Mouse (Mus musculus): ENCODE measurements around the gene Onecut1.

Onecut1 gene

DNA sequence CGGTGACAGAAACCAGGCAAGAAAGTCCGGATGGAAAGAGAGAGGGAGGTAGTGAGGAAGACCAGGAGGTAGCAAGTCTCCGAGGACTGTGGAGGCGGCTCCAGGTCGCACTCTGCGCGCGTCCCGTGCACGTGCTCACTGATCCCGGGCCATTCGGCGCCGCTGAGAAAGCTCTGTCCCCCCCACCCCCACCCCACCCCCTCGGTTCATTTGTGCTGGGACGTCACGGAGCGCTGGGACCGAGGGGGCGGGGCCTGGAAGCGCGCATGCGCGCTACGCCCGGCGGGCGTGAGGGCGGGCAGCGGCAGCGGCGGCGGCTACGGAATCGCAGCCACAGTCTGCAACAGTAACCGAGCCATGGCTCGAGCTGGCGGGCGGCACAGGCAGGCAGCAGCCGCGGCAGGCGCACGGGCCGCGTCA is at the start of gene Onecut1:
Gene Onecut1 (plus strand): TSS at position 361 of the 420 bp plus-strand sequence.
- DNase-seq: no peak

DNA sequence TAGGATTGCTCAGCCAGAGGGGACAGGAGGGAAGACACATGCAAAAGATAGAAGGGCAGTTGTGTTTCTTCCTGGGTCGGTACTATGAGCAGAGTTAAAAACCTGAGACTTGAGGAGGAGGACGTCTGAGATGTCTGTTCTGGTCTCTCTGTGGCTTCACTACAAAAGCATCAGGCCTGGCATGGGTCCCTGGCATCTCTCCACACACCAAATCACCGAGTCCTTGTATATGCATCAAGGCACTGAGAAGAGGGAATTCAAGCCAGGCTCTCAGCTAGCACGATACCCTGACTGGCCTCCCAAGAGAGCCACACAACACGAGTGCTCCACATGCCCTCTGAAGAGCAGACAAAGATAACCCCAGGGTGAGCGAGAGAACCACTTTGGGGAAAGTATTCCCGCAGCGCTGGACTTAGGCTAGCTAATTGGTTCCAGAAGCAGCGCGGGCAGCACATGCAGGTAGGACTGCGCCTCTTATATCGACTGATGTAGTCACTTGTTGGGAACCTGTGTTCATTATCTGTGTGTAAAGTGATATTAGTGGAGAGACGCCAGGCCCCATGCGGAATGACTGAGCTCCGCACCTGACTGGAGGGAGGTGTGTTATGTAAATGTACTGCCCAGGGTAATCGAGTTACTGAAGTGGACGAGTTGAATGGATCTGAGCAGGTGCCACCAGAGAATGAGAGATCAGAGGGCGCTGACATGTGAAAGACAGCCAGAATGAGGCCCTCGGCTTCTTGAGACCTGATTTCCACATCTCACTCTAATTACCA is 41.8 kb upstream of the Onecut1 start:
- DNase-seq: no peak

DNA sequence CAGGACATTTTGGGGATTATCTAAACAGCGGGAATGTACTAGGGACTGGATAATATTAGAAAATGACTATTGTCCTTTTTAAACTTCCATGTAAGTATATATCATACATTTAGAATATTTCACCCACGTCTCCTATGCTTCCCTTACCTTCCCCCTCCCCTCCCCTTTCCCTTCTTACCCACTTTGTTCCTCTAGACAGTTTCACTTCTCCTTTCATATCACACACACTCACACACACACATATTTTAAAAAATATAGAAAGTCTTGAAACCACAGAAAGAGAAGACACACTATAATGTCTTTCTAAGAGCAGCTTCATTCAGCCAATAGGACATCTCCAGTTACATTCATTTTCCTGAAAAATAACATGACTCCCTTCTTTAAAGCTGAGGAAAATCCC is 36.6 kb upstream of the Onecut1 start:
- no peak for DNase-seq

DNA sequence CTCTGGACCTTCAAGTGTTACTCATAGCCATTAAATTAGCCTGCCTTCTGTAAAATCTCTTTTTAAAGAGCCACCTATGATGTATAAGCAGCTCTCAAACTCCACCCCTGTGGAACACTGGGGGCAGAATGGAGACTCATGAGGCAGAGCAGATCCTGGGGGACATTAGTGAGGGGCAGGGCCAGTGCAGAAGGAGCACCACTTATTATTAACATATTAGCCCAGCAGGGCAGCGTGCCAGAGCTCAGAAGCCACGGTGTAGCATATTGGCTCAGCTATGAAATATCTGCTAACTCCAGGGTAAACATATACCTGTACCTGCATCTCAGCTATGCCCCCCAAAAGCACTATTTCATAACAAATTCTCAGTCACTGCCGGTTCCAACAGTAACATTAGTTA is 32.5 kb upstream of the Onecut1 start:
- DNase-seq: no peak

DNA sequence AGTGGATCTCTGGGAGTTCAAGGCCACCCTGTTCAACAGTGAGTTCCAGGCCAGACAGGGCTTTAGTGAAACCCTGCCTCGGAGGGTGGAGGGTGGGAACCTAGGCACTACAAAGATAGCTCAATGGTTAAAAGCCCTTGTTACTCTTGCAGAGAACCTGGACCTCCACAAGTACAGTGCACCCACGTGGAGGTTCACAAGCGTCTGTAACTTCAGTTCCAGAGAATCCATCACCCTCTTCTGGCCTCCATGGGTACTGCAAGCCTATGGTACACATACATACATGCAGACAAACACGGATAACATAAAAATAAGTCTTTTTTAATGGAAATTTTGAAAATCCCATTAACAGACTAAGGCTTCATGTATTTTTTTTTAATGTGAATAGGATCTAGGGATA is 18.8 kb upstream of the Onecut1 start:
- DNase-seq: no peak

DNA sequence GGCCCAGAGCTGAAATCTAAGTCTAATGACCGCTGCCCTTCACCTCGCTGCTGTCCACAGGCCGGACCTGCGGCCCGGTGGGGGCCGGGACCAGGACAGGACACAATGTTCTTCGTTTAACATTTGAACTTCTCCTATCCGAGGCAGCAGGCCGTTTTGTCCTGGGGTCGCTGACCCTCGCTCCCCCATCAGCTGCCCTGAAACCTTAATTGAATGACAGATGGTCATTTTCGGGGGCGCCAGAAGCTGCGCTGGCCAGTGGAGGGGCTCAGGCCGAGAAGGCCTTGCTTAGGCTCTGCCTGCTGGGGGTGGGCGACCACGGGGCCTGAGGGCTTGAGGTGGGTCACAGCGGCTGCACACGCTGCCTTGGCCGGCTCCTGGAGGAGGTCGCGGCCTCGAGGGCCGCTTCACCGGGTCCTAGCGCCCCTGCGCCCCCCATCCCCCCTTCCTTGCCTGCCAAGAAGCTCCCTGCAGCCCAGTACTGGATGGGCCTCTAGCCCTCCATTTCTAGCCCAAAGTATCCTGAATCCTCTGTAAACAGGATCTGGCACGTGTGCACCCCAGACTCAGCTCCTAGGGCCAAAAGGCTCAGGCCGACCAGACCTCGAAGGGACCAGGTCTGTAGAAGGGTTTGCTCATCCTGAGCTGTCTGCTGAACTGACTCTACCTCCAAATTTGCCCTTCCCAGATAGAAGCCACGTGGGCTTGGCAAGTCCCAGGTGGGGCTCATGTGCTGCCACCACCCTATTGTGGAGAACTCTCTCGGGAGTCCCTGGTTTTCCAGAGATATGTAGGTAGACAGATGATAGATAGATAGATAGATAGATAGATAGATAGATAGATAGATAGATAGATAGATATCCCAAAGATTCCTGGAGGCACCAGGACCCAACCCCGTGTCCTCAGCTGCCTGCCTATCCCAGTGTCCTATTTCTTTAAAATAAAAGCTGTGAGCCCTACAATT is 14.6 kb upstream of the Onecut1 start:
- DNase-seq: no peak

DNA sequence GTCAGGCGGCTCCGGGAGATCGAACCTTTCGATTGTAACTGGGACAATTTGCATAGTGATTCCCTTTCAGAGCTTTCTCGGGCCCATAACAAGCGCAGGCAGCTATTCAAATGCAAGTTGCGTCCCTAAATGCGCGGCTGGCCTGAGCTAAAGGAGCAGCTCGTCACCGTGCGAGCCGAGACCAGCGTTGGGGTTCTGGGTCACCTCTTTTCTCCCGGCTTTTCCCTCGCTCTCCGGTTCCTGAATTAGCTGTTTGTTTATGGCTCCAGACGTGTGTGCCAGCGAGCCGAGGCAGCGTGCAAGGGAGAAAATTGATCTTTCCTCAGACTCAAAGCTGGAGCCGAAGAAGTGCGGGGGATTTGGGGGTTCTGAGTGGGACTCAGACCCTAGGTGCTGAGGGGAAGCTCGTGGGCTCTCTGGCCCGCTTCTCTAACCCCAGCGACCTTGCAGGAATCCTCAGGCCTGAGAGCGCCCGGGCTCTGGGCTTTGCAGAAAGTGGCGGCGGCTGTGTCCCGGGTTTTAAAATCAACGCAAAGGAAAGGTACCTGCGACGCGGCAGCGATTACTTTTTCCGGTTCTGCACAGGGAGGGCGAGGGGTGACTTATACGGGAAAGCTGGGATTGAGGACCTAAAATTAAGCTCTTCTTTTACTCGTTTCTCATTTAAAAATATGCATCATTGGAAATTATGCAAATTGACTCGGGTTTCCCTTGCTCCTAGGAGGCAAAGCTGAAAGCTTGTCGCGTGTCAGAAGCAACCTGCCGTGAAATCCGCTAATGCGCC is 13.1 kb upstream of the Onecut1 start:
- DNase-seq: no peak

DNA sequence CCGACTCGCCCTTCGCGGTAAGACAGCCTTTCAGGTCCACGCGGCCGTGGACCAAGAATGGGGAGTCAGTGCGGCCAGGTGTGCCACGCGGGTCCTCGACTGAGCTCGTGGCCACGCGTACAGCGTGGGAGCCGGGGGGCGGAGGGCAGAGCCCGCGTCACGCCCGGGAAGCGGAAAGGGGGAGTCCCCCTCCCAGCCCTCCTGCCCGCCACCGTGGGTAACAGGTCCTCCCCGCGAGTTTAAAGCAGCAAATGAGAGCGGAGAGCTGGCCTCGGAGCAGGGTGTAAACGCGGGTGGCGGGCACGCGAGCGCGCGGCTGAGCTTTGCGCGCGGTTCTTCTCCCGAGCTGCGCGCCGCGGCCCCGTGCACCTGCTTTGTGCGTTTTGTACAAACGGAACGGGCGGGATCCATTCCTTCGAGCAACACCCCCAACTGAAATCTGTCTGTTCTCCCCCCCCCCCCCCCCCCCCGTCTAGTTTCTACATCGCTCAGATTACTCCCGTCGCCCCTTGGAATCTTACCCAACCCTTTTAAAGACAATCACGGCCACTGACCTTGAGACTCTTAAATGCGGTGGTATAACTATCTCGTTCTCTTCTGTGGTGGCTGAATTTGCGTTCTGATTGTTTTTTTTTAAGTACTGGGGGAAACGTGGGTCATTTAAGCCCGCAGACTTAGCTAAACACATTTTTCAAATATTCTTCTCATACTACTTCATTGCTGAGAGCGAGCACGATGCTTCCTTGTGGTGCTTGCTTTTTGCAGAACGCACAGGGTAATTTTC is 12.3 kb upstream of the Onecut1 start:
- no peak for DNase-seq

DNA sequence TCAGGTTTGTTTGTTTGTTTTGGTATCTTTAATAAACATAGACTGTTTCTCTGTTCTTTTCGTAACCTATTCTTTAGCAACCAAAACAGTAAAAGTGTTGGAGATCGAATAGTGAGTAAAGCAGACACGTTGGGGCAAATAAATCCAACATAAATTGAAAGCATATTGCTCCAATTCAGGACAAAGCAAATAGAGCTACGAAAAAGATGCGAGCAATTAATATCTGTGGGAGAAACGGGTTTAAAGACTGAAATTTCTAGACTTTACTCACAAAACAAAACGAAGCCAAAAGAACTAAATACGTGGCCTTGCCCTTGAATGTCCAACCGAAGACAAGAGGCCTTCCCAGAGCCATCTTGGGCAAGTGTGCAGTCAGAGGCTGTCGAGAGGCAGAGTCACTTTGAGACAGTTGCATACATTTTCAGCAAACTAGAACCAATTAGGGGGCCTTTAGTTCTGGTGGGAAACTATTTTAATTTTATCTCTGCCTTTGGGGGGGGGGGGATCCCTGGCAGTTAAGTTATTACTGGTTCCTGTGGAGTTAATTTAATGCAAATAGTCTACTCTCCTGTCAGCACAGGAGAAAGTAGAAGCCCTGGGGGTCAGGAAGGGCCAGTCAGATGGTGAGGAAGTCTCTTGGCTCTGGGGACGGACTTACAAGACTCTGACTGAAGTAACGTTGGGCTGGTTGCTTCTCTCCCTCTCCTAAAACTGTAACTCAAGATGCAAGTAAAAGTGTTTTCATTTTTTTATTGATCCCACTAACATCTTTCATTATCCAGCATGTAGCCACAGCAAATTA is 11.5 kb upstream of the Onecut1 start:
- DNase-seq: no peak

DNA sequence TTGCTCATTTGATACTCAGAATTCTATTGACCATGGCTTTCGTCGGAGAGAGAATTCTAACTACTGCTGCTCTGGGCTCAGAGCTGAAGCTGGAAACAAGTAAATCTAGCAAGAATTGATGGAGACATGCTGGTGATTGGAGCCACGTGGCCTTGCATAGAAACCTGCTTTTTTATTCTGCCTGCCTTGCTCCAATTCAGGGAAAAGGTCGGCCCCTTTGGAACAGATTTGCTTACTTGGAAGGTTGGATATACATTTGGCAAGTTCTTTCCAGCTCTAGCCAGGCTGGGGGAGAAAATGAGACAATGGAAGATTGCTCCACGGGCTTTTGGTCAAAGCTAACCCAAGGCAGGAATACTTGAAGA is 11.0 kb upstream of the Onecut1 start:
- no peak for DNase-seq

DNA sequence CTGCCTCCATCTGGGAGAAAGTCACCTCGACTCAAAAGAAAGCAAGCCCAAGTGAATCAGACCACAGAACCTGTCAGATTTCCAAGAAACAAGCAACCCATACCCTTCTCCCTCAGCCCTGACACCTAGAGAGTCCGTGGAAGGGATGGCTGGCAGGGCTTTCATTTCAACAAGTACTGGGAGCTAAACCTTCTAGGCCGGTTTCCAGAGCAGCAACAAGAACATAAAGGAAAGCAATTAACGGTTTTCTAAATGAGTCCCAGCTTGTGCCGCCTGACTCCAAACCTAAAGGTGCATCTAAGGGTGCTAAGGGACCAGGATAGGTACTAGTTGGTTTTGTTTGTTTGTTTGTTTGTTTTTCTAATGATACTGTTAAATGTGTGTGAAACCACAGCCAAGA is 10.1 kb upstream of the Onecut1 start:
- DNase-seq: no peak

DNA sequence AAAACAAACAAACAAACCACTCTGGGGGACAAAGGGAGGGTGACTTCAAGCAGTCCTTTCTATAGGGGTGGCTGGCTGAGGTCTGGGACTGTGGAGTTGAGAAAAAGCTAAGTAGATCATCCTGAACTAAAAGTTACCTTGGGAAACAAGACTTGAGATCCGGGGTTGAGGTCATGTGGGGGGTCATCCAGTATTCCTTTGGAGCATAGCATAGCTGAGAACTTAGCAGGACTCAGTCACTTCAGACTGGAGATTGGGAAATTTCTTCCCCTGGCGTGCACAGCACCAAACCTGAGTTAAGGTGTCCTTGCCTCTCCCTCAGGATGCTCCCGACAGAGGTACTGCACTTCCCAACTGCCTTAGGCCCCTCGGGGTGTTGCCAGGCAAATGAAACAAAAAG is 9.4 kb upstream of the Onecut1 start:
- no peak for DNase-seq

DNA sequence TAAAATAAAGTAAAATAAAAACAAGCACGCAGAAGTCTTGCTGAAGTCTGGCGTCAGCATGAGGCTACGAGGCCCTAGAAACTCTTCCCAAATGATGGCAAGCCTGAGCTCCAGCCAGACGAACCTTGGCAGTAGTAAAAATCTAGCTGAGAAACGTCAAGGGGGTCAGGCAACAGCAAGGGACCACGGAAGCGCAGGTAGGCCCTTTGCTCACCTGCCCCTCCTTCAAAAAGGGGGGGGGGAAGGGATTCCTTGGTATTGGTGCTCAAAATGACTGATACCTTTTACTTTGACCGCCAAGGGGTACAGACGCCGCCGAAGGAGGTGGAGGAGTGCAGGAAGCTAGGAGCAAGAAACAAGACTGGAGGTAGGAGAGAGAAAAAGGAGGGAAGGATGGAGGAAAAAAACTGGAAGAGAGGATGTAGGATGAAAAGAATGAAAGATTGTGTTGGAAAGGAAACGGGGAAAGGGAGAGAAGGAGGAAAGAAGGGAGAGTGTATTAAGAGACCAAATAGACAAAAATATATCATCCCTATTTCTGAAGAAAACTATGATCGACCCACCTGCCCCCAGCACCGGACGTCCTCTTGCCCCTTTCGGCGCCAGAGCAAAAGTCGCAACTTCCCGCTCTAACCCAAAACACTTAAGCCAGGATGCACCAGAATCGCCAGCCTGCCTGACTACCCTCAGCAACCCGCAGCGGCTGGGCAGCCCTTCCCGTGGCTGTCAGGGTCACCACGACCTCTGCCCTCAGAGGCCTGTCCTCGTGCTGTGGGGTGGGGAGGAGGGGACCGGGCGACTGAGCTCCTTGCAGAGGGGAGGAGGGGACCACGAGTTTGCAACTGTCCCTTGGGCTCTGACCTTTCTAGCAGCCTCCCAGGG is 8.3 kb upstream of the Onecut1 start:
- DNase-seq: no peak

DNA sequence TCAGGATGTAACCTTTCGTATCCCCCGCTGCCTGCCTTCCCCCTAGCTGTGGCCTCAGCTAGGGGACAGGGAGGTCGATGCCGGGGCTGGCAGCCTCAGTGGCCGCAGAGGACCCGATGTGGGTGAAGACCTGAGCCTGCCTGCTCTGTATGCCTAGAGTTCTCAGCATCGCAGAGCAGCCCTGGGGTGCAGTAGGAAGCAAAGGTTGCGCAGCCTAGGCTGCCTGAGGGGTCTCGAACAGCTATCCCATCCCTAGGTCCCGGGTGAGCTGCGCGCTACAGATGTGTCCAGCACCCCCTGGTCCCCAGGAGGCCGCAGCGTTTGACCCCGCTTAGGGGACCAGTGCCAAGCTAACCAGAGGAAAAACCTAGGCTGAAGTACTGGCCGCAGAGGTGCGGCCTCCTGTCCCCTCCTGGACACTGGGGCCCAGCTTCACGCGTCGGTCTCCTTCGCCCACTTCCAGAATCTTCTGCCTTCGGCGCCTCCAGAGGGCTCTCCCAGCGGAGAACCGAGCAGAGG is 7.6 kb upstream of the Onecut1 start:
- DNase-seq: no peak

DNA sequence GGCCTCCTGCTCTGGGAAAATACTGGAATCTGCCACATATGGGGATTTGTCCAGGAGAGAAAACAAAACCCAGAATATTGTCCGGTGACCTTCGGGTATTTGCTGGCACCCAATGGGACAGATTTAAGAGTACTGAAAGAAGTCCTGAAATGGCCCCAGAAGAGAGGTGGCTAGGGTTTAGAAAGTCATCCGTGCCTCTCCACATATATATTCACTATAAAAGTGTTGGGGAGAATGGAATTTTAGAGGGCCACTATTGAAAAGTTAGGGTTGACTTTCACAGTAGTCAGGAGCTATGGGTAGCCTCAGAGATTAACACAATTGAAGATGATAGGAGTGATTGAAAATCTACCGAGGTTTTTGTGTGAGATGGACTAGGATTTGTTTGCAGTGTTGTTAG is 6.3 kb upstream of the Onecut1 start:
- no peak for DNase-seq

DNA sequence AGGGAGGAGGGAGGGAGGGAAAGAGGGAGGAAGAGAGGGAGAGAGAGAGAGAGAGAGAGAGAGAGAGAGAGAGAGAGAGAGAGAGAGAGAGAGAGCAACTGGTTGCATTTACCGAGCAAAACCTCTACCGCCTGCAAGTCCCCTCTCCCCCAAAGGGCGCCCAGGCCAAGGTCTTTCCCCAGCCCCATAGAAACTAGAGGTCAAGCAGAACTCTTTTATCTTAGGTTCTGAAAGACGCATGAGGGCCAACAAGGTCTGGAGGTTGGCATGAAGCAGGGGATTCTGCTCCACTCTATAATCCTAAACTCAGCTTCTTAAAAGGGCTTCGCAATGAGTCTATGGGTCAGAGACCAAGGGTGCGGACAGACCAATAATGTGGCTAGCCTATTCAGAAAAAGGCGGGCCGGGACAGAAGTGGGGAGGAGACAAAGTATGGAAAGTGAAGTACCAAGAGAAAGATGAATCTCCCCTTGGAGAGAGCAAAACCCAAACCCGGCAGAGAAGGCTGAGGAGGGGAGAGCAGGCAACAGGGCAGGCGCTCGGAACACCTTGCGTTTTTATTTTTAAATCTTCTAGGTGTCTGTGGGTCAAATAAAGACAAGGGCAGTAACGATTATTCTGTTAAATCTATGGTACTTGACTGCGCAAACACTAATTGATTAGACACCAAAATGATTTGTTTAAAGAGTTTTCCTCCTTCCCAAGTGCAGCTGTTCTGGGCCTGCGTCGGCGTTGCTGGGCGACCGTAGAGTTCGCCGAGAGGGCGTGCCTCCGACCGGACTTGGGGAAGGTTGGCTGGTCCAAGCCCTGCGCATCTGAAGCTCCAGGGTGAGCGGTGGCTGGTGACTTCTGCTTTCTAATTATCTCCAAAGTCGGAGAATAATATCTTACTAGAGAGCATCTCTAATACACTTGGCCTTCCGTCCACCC is 4.9 kb upstream of the Onecut1 start:
- DNase-seq: no peak

DNA sequence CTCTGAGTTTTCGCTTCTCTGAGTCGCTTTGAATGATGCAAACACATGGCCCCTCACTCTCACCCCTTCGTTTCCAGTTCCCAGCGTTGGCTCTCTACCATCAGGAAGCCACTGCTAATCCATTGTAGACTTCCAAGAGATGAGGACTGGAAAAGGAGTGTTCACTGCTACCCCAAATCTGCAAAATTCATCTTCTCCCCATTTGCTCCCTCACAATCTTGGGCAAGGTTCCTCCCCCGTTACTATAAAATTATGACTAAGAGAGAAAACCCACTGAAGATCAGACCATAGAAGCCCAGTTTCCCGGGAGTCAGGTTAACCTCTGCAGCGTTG is 4.2 kb upstream of the Onecut1 start:
- DNase-seq: no peak

DNA sequence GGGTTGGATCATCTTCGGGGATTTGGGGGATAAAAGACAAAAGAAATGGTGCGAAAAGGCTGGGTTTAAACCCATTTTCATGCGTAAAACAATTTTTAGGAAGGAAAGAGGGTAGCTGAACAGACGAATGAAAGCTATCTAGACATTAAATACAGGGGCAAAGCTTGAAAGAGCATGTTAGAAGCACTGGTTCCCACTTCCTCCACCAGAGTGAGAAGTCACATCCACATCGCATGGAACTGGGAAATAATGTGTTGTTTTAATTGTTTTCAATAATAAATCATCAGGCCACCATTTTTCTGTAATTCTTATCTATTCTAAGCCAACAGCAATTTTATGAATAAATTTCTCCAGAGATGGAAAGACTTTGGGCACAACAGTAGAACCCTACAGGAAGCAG is 3.6 kb upstream of the Onecut1 start:
- DNase-seq: no peak

DNA sequence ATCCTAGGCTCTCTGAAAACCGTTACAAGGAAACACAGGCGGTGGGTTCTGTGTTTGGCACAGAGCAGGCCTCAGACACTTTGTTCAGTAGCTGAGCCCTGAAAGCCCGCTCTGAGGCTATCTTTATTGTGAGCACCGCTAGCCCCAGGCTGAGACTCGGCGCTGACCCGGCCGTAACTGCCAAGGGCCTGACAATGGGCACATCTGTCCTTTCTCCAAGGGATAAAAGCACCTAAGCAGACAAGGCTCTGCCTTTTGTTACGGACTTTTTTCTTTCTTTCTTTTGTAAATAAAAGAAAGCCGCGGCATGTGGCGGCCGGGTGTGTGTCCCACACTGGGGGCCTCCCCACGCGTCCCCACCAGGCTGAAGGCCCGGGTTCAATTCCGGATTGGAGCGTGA is 1.3 kb upstream of the Onecut1 start:
- DNase-seq: no peak
